17 mouse cellular contexts compared by ENCODE assay signal in genomic region chr1:34507986-34508385, GRCm38 (mm10). TPM values are rescaled to one million over a fixed set of nuclear protein-coding genes. Genes with fewer than 3 reads are reported as not detected.
"Had no signal": no experiment of that assay in that cellular context is flagged by ENCODE, and none has a peak within 500 bp of the region (broad histone marks: within the 10 kb centered on the region; RNA-seq: fewer than 3 reads in every experiment).

No protein-coding gene starts in this region.

- DNase-seq: cerebellum, postnatal 14 days; cerebellum, postnatal 25 days; embryo, embryonic 11 days; forebrain, postnatal 0 days; gastrocnemius, adult 2 months; gastrocnemius, postnatal 10 days; gastrocnemius, postnatal 14 days; gastrocnemius, postnatal 25 days; gastrocnemius, postnatal 36 days; heart, adult 18-20 months; heart, adult 2 months had no signal

RNA-seq across cellular contexts. Expression of gene Prss39, which starts 9.8 kb away (rescaled TPM):
- total RNA-seq: common myeloid progenitor, adult 5-6 weeks; forebrain, postnatal 0 days; gastrocnemius, adult 18-20 months; gastrocnemius, adult 2 months; gastrocnemius, adult 8-10 months; gastrocnemius, postnatal 10 days; gastrocnemius, postnatal 14 days; gastrocnemius, postnatal 25 days; gastrocnemius, postnatal 36 days; gastrocnemius, postnatal 4 days; heart, adult 18-20 months; heart, adult 2 months had no signal

RNA-seq across cellular contexts. Expression of gene Cfc1, which starts 27.5 kb away (rescaled TPM):
- total RNA-seq: common myeloid progenitor, adult 5-6 weeks; forebrain, postnatal 0 days; gastrocnemius, adult 18-20 months; gastrocnemius, adult 2 months; gastrocnemius, adult 8-10 months; gastrocnemius, postnatal 10 days; gastrocnemius, postnatal 14 days; gastrocnemius, postnatal 25 days; gastrocnemius, postnatal 36 days; gastrocnemius, postnatal 4 days; granulocyte monocyte progenitor cell, adult 5-6 weeks; heart, adult 18-20 months; heart, adult 2 months; heart, adult 8-10 months had no signal

RNA-seq across cellular contexts. Expression of gene Prss40, which starts 52.8 kb away (rescaled TPM):
- total RNA-seq: common myeloid progenitor, adult 5-6 weeks; forebrain, postnatal 0 days; gastrocnemius, adult 18-20 months; gastrocnemius, adult 2 months; gastrocnemius, adult 8-10 months; gastrocnemius, postnatal 10 days; gastrocnemius, postnatal 14 days; gastrocnemius, postnatal 25 days; gastrocnemius, postnatal 36 days; gastrocnemius, postnatal 4 days; granulocyte monocyte progenitor cell, adult 5-6 weeks; heart, adult 18-20 months; heart, adult 2 months; heart, adult 8-10 months had no signal
